Mouse (Mus musculus): ENCODE measurements at regions not wholly inside any gene's neighbourhood (a gene's known extent, or its start where the extent isn't known, plus 50 kb on each side); places are given as distances from the start of the nearest gene placed in this dataset.
A peak's percentile ranks its signal among the peaks of the same experiment; 100 is the strongest.

- peak; percentile 69 to 84 for DNase-seq (ENCODE audit: low spot score in 2 of 2)
Measured at GRCm38 (mm10) chr5:78621987-78622854, 1214.4 kb upstream of the Igfbp7 start.

GRCm38 (mm10) chr5:78608317-78608716 is 1200.5 kb upstream of the Igfbp7 start:
- no peak for DNase-seq (ENCODE audit: low spot score in 2 of 2)

GRCm38 (mm10) chr5:78602599-78602998 is 1194.8 kb upstream of the Igfbp7 start:
- DNase-seq (ENCODE audit: low spot score in 2 of 2), result no peak

- DNase-seq (ENCODE audit: low spot score in 2 of 2), result peak; percentile 83 to 89
Measured at GRCm38 (mm10) chr5:78584823-78585222, 1177.0 kb upstream of the Igfbp7 start.

GRCm38 (mm10) chr5:78556946-78557345 is 1149.1 kb upstream of the Igfbp7 start:
- no peak for DNase-seq (ENCODE audit: low spot score in 2 of 2)

GRCm38 (mm10) chr5:78535308-78535707 is 1127.5 kb upstream of the Igfbp7 start:
- DNase-seq (ENCODE audit: low spot score in 2 of 2), result no peak

Data from layer of hippocampus, adult 8-10 months (tissue).